Mouse (Mus musculus): Measurements from ENCODE around the gene Gfm1. TPM values are rescaled to one million over a fixed set of nuclear protein-coding genes. Genes with fewer than 3 reads are reported as not detected.

Gene Gfm1
- polyA plus RNA-seq (2017; shearing (Covaris generic)) = 32.3 TPM

DNA sequence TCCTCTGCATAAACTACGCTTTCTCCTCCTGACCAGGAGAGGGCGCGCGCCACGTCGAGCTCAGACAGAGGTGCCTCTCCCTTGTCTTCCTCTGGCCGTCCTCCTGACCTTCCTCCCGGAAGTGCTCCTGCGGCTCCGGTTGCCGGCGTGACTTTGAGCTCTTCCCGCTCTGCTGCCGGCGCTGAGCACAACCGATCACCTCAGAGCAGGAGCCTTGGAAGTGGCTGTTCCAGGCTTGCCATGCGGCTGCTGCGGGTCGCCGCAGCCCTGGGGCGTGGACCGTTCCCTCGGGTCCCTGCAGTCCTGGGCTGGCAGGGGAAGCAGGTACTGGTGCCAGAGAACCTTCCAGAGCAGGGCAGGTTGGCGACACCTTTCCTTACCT, at the start of gene Gfm1:
Gene Gfm1 (plus strand): TSS at position 98 of the 382 bp plus-strand sequence.

DNA sequence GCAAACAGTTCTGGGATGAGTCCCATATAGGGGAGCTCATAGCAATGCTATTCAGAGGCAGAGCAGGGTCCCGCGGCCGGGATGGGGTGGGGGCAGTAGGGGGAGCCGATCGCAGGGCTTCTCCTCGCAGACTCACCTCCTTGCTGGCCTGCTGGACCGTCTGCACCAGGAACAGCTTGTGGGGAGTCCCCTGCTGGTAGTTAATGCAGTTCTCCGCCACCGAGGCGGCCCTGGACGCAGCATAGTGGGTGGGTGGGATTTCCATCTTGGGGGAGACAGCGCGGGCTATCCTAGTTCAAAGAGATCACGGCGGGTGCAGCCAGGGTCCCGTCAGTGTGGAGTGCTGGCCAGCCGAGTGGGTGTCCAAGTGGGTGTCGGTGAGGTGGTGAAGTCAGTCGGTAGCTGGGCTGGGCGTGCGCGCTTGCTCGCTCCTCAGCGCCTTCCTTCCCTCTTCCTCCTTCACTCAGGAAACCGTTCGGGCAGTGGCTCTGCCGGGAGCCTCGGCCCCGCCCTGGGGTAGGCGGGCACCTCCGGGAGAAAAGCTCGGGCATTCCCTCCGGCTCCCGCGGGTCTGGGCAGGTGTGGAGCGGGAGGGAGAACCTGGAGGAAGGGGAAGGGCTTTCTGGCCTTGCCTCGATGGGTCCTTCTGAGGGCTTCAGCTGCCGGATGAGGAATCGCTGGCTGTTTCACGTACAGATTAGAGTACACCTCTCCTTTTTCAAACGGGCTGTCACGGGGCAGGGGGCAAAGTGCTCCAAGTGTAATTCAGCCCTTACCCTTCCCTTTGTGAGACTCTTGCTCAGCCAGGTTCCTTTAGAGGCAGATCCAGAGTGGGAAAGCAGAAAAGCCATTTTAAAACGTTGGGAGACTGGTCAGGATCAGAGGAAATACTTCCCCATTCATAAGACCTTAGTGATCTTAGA, 33.8 kb downstream of the Gfm1 start, which contains the start of gene Lxn:
Gene Lxn (minus strand): TSS at position 477 of the 923 bp plus-strand sequence.

DNA sequence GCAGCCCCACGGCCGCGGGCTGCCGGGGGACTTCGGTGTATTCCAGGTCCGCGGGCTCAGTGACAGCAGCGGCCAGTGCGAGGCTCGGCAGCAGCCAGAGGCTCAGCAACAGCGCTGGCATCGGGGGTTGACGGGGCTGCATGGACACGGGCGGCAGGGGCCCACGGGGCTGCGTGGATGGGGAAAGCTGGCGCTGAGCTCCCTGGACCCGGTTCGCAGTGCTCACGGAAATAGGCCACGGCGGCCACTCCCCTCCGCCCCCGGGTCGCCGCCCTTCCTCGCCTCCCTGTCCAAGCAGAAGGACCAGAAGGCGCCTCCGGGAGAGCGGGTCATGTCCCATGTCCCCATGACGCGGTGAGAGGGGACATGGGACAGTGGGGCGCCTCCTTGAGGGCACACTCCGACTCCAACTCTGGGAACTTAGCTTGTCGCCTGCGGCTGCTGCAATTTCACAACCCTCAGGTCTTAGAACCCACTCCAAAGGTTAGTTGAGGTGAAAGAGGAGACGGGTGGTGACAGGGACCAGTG, 85.4 kb downstream of the Gfm1 start, which contains the start of gene Rarres1:
Gene Rarres1 (minus strand): TSS at position 250 of the 528 bp plus-strand sequence.

Other genes with a start within 250 kb of the Gfm1 start
- not detected for gene Mlf1, start 56.0 kb upstream of the Gfm1 start, polyA plus RNA-seq (2017; shearing (Covaris generic))
- not detected for gene Gm17402, start 54.9 kb upstream of the Gfm1 start, polyA plus RNA-seq (2017; shearing (Covaris generic))
- gene Lxn, start 33.8 kb downstream of the Gfm1 start, polyA plus RNA-seq (2017; shearing (Covaris generic)) = 2.8 TPM
- not detected for gene Rarres1, start 85.4 kb downstream of the Gfm1 start, polyA plus RNA-seq (2017; shearing (Covaris generic))
- 35.5 TPM for gene Mfsd1, start 152.6 kb downstream of the Gfm1 start, polyA plus RNA-seq (2017; shearing (Covaris generic))

Measured in naive thymus-derived CD4-positive, alpha-beta T cell, adult 5 months (primary cell).